Mouse (Mus musculus) kidney, postnatal 0 days (tissue): Measurements from ENCODE around the gene Hsbp1. TPM values are rescaled to one million over a fixed set of nuclear protein-coding genes. Genes with fewer than 3 reads are reported as not detected.

Experiments used
- ATAC-seq: fragments of 200-750 bp; cut with Nextera tagmentation; replicated peaks from 2 replicates; pipeline ENCODE4 v1.8.0; 2017; ENCODE audit warnings: low read depth, moderate number of reproducible peaks, moderate TSS enrichment, moderate library complexity; ENCODE audit not compliant: low FRiP score
- DNase-seq: peaks from one replicate; pipeline ENCODE4 v3.0.0-alpha.2; 2016; ENCODE audit warnings: low spot score
- H3K27ac ChIP-seq: fragments of 300-500 bp; sonication (generic); 2 replicates; pipeline ENCODE4 v1.5.1; 2014; ENCODE audit warnings: mild to moderate bottlenecking
- H3K27me3 ChIP-seq: fragments of 300-500 bp; sonication (generic); 2 replicates; pipeline ENCODE4 v1.6.1; 2014; ENCODE audit warnings: low read length, mixed read lengths; ENCODE audit not compliant: insufficient read depth
- H3K36me3 ChIP-seq: fragments of 300-500 bp; sonication (generic); 2 replicates; pipeline ENCODE4 v1.6.1; 2014; ENCODE audit warnings: low read length, mixed read lengths; ENCODE audit not compliant: insufficient read depth
- H3K4me1 ChIP-seq: fragments of 300-500 bp; sonication (generic); replicated peaks from 2 replicates; pipeline ENCODE4 v1.6.1; 2014; ENCODE audit warnings: antibody characterized with exemption, low read length, mixed read lengths; ENCODE audit not compliant: insufficient read depth
- H3K4me2 ChIP-seq: fragments of 300-500 bp; sonication (generic); 2 replicates; pipeline ENCODE4 v1.6.1; 2014; ENCODE audit warnings: mild to moderate bottlenecking, low read length, moderate library complexity, mixed read lengths
- H3K4me3 ChIP-seq: fragments of 300-500 bp; sonication (generic); replicated peaks from 2 replicates; pipeline ENCODE4 v1.5.1; 2014; ENCODE audit warnings: low read depth, low read length
- H3K9ac ChIP-seq: fragments of 300-500 bp; sonication (generic); 2 replicates; pipeline ENCODE4 v1.6.1; 2014; ENCODE audit warnings: low read depth, low read length
- H3K9me3 ChIP-seq: fragments of 300-500 bp; sonication (generic); replicated peaks from 2 replicates; pipeline ENCODE4 v1.6.1; 2016; ENCODE audit warnings: low read length, inconsistent platforms, mixed read lengths
- CTCF ChIP-seq: IDR thresholded peaks from 2 replicates; pipeline ENCODE4 v1.5.1; 2016; ENCODE audit warnings: antibody characterized with exemption, low read depth, mild to moderate bottlenecking, moderate library complexity
- WGBS: fragments of 180-500 bp; shearing (Covaris S2); extraction: QIAGEN DNeasy Blood & Tissue Kit; methylation state at CpG from one replicate; pipeline ENCODE4 v1.1.7; 2014; 5-methylcytosine and 5-hydroxymethylcytosine counted together
- polyA plus RNA-seq: library from polyadenylated mRNA; unstranded; fragments of >200 nt; fragmentation: Nextera tagmentation; extraction: Ambion mirVana; gene quantifications from 2 replicates; pipeline ENCODE4 v1.2.1, GENCODE M21; 2015

Hsbp1 gene
- polyA plus RNA-seq, 1 experiment from 2014 or later = 357 TPM

DNA sequence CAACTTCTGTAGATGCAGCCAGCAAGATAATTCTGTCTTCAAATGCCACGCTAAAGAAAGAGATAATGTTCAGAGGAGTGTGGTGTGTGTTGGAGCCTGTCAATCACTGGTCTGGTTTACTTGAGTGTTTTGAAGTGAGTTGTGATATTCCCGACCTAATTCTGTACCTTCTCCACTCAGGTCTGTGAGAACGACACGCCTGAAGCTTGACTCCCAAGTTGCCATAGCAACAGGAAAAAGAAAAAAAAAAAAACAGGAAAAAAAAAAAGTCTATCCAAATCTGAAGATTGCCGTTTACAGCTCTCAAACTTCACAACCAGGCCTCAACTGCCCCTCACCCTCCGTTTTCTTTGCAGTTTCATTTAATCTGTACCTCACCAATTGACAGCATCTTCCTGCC lies 21.1 kb upstream of the Hsbp1 start:
- ATAC-seq = no peak
- H3K9ac ChIP-seq = no peak overlapping the region
- H3K4me1 ChIP-seq = no peaks in the 10 kb centered on the region
- DNase-seq = no peak
- WGBS = 46% methylated on average over 6 of the region's 6 CpGs
- no peak overlapping the region for H3K27ac ChIP-seq
- H3K36me3 ChIP-seq = no peaks in the 10 kb centered on the region
- H3K4me2 ChIP-seq = no peak overlapping the region
- H3K27me3 ChIP-seq = no peaks in the 10 kb centered on the region
- no peaks in the 10 kb centered on the region for H3K9me3 ChIP-seq
- no peak for TF ChIP-seq CTCF
- H3K4me3 ChIP-seq = no peak overlapping the region

DNA sequence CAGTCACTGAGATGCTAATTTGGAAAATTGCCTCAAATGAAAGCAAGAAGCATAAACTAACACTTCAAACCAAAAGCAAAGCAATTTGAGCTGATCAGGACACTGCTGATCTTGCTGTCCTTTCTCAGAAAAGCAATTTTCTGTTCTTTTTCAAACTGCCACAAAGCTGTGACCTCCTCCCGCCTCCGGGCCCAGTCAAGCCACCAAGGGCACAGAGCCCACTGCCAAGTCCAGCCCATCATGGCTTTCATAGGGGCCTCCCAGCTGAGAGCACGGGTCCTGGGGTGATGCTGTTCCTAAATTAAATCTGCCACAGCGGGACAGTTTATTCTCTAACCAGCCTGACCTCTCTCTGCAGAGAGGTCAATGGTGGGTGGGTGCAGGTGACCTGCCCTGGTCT lies 4.7 kb upstream of the Hsbp1 start:
- ATAC-seq = no peak
- Histone ChIP-seq H3K4me1 (no peaks in the 10 kb centered on the region), H3K4me3 (no peak overlapping the region), H3K36me3 (no peaks in the 10 kb centered on the region), H3K4me2 (no peak overlapping the region), H3K9me3 (no peaks in the 10 kb centered on the region), H3K27ac (no peak overlapping the region), H3K27me3 (no peaks in the 10 kb centered on the region), H3K9ac (no peak overlapping the region)
- no peak for TF ChIP-seq CTCF
- DNase-seq = no peak
- WGBS = 73% methylated on average over 4 of the region's 4 CpGs

DNA sequence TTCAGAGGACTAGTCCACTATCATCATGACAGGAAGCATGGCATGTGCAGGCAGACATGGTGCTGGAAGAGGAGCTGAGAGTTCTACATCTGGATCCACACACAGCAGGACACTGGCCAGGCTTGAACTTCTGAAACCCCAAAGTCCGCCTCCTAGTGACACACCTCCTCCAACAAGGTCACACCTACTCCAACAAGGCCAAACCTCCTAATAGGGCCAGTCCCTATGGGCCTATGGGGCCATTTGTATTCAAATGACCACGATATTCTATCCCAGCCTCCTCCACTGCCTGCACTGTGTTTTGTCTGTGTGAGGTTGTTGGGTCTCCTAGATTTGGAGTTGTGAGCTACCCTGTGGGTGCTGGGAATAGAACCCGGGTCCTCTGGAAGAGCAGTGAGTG lies 682 bp upstream of the Hsbp1 start:
- Histone ChIP-seq H3K9me3 (no peaks in the 10 kb centered on the region), H3K9ac (no peak overlapping the region), H3K4me2 (peak overlapping the region; percentile 55), H3K4me3 (no peak overlapping the region), H3K27me3 (no peaks in the 10 kb centered on the region), H3K27ac (no peak overlapping the region), H3K36me3 (peaks cover 20% of the 10 kb centered on the region), H3K4me1 (no peaks in the 10 kb centered on the region)
- DNase-seq (no peak), ATAC-seq (no peak)
- no peak for TF ChIP-seq CTCF
- WGBS = 82% methylated on average over 3 of the region's 3 CpGs

DNA sequence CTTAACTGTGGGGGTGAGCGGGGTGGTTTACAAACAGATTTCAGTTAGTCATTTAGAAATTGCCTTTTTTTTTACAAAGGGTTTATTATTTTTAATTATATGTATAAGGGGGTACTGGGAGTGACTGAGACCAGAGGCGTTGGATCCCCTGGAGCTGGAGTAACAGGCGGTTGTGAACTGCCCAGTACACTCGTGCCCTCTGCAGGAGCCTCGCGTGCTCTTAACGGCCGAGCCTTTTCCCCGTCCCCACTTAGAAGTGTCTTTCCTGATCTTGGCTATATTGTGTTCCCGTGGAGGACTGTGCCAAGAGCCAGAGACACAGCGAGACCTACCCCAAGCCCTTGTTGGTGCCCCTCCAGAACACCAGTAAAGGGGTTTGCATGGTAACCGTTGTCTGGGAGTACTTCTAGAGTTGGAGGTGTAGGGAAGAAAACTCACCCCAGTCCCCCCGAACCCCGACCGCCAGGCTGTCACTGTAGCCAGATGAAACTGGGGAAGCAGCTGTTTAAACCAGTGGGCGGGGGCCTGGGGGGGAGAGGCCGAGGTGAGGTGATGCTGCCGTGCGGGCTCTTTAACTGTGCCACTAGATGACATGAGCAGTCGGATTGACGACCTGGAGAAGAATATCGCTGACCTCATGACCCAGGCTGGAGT lies 868 bp downstream of the Hsbp1 start:
- Histone ChIP-seq H3K4me1 (no peaks in the 10 kb centered on the region), H3K27ac (no peak overlapping the region), H3K36me3 (peaks cover 32% of the 10 kb centered on the region), H3K4me2 (peak overlapping the region; percentile 55), H3K9ac (peak overlapping the region; percentile 96), H3K4me3 (peak overlapping the region; percentile 97), H3K27me3 (no peaks in the 10 kb centered on the region), H3K9me3 (no peaks in the 10 kb centered on the region)
- no peak for ATAC-seq
- no peak for TF ChIP-seq CTCF
- DNase-seq = peak; percentile 13
- WGBS = 50% methylated on average over 22 of the region's 22 CpGs

DNA sequence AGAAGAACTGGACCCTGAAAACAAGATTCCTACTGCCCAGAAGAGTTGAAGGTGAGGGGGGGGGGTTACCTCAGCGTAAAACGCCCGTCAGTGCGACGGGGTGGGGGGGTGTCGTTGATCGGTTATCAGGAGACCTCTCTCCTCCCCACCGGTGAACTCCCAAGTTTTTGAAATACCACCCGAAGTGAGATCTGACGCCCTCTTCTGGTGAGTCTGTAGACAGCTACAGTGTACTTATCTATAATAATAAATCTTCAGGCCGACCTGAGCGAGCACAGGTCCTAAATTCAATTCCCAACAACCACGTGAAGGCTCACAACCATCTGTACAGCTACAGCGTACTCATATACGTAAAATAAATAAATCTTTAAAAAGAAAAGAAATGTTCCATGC lies 1.4 kb downstream of the Hsbp1 start:
- no peak overlapping the region for H3K4me3 ChIP-seq
- H3K4me1 ChIP-seq = no peaks in the 10 kb centered on the region
- peaks cover 37% of the 10 kb centered on the region for H3K36me3 ChIP-seq
- no peak overlapping the region for H3K27ac ChIP-seq
- ATAC-seq (no peak), DNase-seq (no peak)
- no peak overlapping the region for H3K4me2 ChIP-seq
- 89% methylated on average over 15 of the region's 15 CpGs for WGBS
- H3K27me3 ChIP-seq = no peaks in the 10 kb centered on the region
- TF ChIP-seq CTCF = 0 out of 2 replicates have a peak, but pooled peaks have one; percentile 4
- no peak overlapping the region for H3K9ac ChIP-seq
- no peaks in the 10 kb centered on the region for H3K9me3 ChIP-seq

DNA sequence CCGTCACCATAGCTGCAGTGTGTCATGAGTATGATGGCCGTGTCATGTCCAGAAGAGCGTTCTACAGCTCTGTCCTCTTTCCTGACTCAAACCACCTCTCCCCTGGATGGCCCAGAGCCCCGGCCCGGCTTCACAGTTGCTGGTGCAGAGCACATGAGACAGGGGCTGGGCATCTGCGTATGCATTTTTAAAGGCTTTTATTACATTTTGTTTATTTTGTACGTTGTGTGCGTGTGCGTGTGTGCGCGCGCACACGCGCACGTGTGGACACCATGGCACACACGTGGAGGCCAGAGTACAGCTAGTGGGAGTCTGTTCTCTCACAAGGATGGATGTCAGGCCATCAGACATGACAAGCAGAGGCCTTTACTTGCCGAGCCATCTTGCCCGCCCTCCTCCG lies 7.4 kb downstream of the Hsbp1 start:
- no peaks in the 10 kb centered on the region for H3K27me3 ChIP-seq
- no peak overlapping the region for H3K9ac ChIP-seq
- TF ChIP-seq CTCF = no peak
- H3K4me3 ChIP-seq = no peak overlapping the region
- 94% methylated on average over 19 of the region's 19 CpGs for WGBS
- no peaks in the 10 kb centered on the region for H3K4me1 ChIP-seq
- DNase-seq (no peak), ATAC-seq (no peak)
- H3K4me2 ChIP-seq = no peak overlapping the region
- H3K27ac ChIP-seq = no peak overlapping the region
- no peaks in the 10 kb centered on the region for H3K9me3 ChIP-seq
- H3K36me3 ChIP-seq = peaks cover 37% of the 10 kb centered on the region
